Mouse (Mus musculus): ENCODE results near the gene Xrcc4. TPM values are rescaled to one million over a fixed set of nuclear protein-coding genes. Genes with fewer than 3 reads are reported as not detected.

Gene Xrcc4
- polyA plus RNA-seq, 1 experiment from 2014 or later: 12.2 TPM

DNA sequence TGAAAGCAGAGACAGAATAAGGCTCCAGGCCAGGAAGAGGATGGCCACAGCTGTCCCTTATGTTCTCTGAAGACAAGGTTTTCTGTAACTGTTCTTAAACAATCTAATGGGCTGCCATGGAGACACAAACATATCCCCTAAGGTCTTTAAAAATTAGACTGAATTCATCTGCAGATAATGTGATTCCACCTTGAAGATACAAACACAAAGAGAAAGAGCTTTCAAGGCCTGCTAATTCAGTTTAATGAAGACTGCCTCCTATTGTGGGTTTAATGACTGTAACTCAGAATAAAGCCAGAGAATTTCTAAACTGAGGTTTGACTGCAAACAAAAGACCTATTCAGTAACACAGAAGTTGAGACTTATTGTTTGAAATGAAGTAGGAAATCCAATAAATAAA is 91.9 kb downstream of the Xrcc4 start:
- H3K27me3 ChIP-seq (ENCODE audit: control insufficient read depth, insufficient read depth, low read length): no peaks in the 10 kb centered on the region
- H3K27ac ChIP-seq (ENCODE audit: low read length): no peak overlapping the region
- H3K9me3 ChIP-seq (replicated peaks; ENCODE audit: control insufficient read depth, low read length): no peaks in the 10 kb centered on the region
- H3K4me3 ChIP-seq (replicated peaks; ENCODE audit: low read length): no peak overlapping the region
- no peak overlapping the region for H3K4me2 ChIP-seq (ENCODE audit: low read depth, low read length)
- no peaks in the 10 kb centered on the region for H3K4me1 ChIP-seq (ENCODE audit: control insufficient read depth, insufficient read depth, low read length)
- no peak overlapping the region for H3K9ac ChIP-seq (ENCODE audit: low read length)
- H3K36me3 ChIP-seq (ENCODE audit: control insufficient read depth, insufficient read depth, low read length): no peaks in the 10 kb centered on the region
- no peak for ATAC-seq (ENCODE audit: insufficient read depth, low FRiP score)

DNA sequence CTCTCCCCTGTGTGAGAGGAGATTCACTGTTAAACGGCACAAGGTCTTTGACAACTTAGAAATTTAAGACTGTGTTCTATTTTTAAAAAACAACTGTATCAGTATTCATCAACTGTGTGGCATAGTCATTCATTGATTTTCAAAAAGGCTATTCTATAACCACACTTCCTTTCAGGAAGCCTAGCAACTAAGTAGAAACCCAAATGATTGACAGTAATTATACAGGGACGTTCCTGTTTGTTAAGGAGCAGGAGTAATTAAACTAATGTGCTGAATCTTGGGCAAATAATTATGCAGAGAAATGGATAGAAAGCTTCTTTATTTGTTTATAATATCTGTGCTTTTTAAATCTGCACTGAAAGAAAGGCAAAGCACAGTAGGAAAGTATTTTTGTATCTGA is 103.3 kb downstream of the Xrcc4 start:
- Histone ChIP-seq H3K9me3 (replicated peaks; ENCODE audit: control insufficient read depth, low read length) (no peaks in the 10 kb centered on the region), H3K4me3 (replicated peaks; ENCODE audit: low read length) (no peak overlapping the region), H3K36me3 (ENCODE audit: control insufficient read depth, insufficient read depth, low read length) (no peaks in the 10 kb centered on the region), H3K4me2 (ENCODE audit: low read depth, low read length) (no peak overlapping the region), H3K27ac (ENCODE audit: low read length) (no peak overlapping the region), H3K4me1 (ENCODE audit: control insufficient read depth, insufficient read depth, low read length) (no peaks in the 10 kb centered on the region), H3K27me3 (ENCODE audit: control insufficient read depth, insufficient read depth, low read length) (no peaks in the 10 kb centered on the region), H3K9ac (ENCODE audit: low read length) (no peak overlapping the region)
- ATAC-seq (ENCODE audit: insufficient read depth, low FRiP score): no peak
- 41% methylated on average over 2 of the region's 2 CpGs for WGBS

DNA sequence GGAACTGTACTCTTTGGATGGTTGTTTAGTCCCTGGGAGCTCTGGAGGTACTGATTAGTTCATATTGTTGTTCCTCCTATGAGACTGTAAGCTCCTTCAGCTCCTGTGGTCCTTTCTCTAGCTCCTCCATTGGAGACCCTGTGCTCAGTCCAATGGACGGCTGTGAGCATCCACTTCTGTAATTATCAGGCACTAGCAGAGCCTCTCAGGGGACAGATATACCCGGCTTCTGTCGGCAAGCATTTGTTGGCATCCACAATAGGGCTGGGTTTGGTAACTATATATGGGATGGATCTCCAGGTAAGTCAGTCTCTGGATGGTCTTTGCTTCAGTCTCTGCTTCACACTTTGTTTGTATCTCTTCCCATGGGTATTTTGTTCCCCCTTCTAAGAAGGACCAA is 118.5 kb downstream of the Xrcc4 start:
- H3K9me3 ChIP-seq (replicated peaks; ENCODE audit: control insufficient read depth, low read length): no peaks in the 10 kb centered on the region
- no peak overlapping the region for H3K4me2 ChIP-seq (ENCODE audit: low read depth, low read length)
- H3K4me1 ChIP-seq (ENCODE audit: control insufficient read depth, insufficient read depth, low read length): no peaks in the 10 kb centered on the region
- ATAC-seq (ENCODE audit: insufficient read depth, low FRiP score): no peak
- no peaks in the 10 kb centered on the region for H3K36me3 ChIP-seq (ENCODE audit: control insufficient read depth, insufficient read depth, low read length)
- no peak overlapping the region for H3K4me3 ChIP-seq (replicated peaks; ENCODE audit: low read length)
- 89% methylated on average over 3 of the region's 3 CpGs for WGBS
- no peaks in the 10 kb centered on the region for H3K27me3 ChIP-seq (ENCODE audit: control insufficient read depth, insufficient read depth, low read length)
- no peak overlapping the region for H3K9ac ChIP-seq (ENCODE audit: low read length)
- no peak overlapping the region for H3K27ac ChIP-seq (ENCODE audit: low read length)

- no peak for ATAC-seq (ENCODE audit: insufficient read depth, low FRiP score)
Observed at GRCm38 (mm10) chr13:89968671-89969070, 120.7 kb downstream of the Xrcc4 start.

GRCm38 (mm10) chr13:89944354-89944753 is 145.1 kb downstream of the Xrcc4 start:
- Histone ChIP-seq H3K4me1 (ENCODE audit: control insufficient read depth, insufficient read depth, low read length) (no peaks in the 10 kb centered on the region), H3K9me3 (replicated peaks; ENCODE audit: control insufficient read depth, low read length) (no peaks in the 10 kb centered on the region), H3K4me2 (ENCODE audit: low read depth, low read length) (no peak overlapping the region), H3K27me3 (ENCODE audit: control insufficient read depth, insufficient read depth, low read length) (no peaks in the 10 kb centered on the region), H3K36me3 (ENCODE audit: control insufficient read depth, insufficient read depth, low read length) (no peaks in the 10 kb centered on the region), H3K27ac (ENCODE audit: low read length) (no peak overlapping the region), H3K9ac (ENCODE audit: low read length) (no peak overlapping the region), H3K4me3 (replicated peaks; ENCODE audit: low read length) (no peak overlapping the region)
- no peak for ATAC-seq (ENCODE audit: insufficient read depth, low FRiP score)
- WGBS: 53% methylated on average over 2 of the region's 2 CpGs

More at GRCm38 (mm10) chr13:89968671-89969070, 120.7 kb downstream of the Xrcc4 start:
- Histone ChIP-seq H3K4me2 (ENCODE audit: low read depth, low read length) (no peak overlapping the region), H3K4me3 (replicated peaks; ENCODE audit: low read length) (no peak overlapping the region), H3K9ac (ENCODE audit: low read length) (no peak overlapping the region), H3K4me1 (ENCODE audit: control insufficient read depth, insufficient read depth, low read length) (no peaks in the 10 kb centered on the region), H3K9me3 (replicated peaks; ENCODE audit: control insufficient read depth, low read length) (no peaks in the 10 kb centered on the region), H3K36me3 (ENCODE audit: control insufficient read depth, insufficient read depth, low read length) (no peaks in the 10 kb centered on the region), H3K27ac (ENCODE audit: low read length) (no peak overlapping the region), H3K27me3 (ENCODE audit: control insufficient read depth, insufficient read depth, low read length) (no peaks in the 10 kb centered on the region)

DNA sequence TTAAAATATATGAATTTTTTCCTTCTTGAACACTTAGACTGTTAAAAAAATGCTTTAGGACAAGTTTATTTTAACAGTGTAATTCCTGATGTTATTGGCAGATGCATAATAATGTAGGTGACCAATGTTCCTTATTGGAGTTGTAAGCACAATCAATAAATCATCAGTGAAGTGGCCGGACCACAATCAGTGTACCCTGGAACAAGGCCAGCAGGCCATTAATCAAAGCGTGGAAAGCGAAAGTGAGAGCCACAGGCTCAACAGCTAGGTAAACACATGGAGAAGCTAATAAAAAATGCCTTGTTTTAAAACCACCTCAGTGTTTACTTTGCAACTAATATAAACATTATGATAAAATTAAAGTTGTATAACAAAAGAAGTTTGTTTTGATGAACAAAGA is 159.9 kb downstream of the Xrcc4 start:
- Histone ChIP-seq H3K27me3 (ENCODE audit: control insufficient read depth, insufficient read depth, low read length) (no peaks in the 10 kb centered on the region), H3K27ac (ENCODE audit: low read length) (no peak overlapping the region), H3K4me1 (ENCODE audit: control insufficient read depth, insufficient read depth, low read length) (peaks cover 2% of the 10 kb centered on the region; the same call in 1 of the 2 replicates), H3K9ac (ENCODE audit: low read length) (no peak overlapping the region), H3K9me3 (replicated peaks; ENCODE audit: control insufficient read depth, low read length) (no peaks in the 10 kb centered on the region), H3K36me3 (ENCODE audit: control insufficient read depth, insufficient read depth, low read length) (no peaks in the 10 kb centered on the region), H3K4me3 (replicated peaks; ENCODE audit: low read length) (no peak overlapping the region), H3K4me2 (ENCODE audit: low read depth, low read length) (peak overlapping the region; percentile 24; the same call in 1 of the 2 replicates)
- ATAC-seq (ENCODE audit: insufficient read depth, low FRiP score): no peak
- WGBS: 9% methylated on average over 3 of the region's 3 CpGs

- no peak overlapping the region for H3K9ac ChIP-seq (ENCODE audit: low read length)
- H3K4me2 ChIP-seq (ENCODE audit: low read depth, low read length): no peak overlapping the region
- ATAC-seq (ENCODE audit: insufficient read depth, low FRiP score): no peak
- 86% methylated on average over 3 of the region's 3 CpGs for WGBS
- no peaks in the 10 kb centered on the region for H3K27me3 ChIP-seq (ENCODE audit: control insufficient read depth, insufficient read depth, low read length)
- H3K4me3 ChIP-seq (replicated peaks; ENCODE audit: low read length): no peak overlapping the region
- no peaks in the 10 kb centered on the region for H3K9me3 ChIP-seq (replicated peaks; ENCODE audit: control insufficient read depth, low read length)
- no peaks in the 10 kb centered on the region for H3K4me1 ChIP-seq (ENCODE audit: control insufficient read depth, insufficient read depth, low read length)
- H3K36me3 ChIP-seq (ENCODE audit: control insufficient read depth, insufficient read depth, low read length): no peaks in the 10 kb centered on the region
- no peak overlapping the region for H3K27ac ChIP-seq (ENCODE audit: low read length)
Observed at GRCm38 (mm10) chr13:89918814-89919481, 170.5 kb downstream of the Xrcc4 start.

DNA sequence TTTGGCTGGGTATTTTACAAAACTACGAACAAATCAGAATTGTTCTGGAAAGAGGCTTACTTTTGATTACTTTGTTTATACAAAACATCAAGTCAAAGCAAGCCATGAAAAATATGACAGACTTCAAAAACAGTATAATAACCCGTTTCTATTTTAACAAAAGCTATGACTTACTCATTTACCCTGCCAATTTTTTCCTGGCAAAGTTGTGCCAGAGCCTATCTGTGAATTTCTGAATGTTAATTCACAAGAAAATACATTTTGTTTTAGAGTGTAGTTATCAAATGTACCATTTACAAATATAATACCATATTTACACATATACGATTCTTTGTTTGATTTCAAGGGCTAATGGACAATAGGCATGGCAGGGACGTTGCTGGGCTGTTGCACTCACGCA is 175.1 kb downstream of the Xrcc4 start:
- H3K36me3 ChIP-seq (ENCODE audit: control insufficient read depth, insufficient read depth, low read length): no peaks in the 10 kb centered on the region

DNA sequence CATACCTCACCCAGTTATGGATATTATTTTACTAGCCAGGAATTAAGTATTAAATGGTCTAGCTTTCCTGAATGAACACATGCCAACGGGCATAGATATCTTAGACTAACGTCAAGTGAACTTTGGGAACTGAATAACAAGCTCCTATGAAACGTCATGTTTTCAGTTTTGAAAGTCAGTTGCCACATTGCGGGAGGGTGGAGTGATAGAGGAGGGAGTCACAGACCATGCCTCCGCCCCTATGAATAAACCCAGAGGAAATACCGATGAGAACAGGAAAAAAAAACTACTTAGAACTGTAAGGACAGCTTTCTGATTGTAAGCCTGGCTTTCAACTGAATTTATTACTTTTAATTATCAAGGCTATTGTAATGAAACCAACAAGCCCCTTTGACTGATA is 175.5 kb downstream of the Xrcc4 start:
- Histone ChIP-seq H3K4me2 (ENCODE audit: low read depth, low read length) (no peak overlapping the region), H3K27ac (ENCODE audit: low read length) (no peak overlapping the region), H3K36me3 (ENCODE audit: control insufficient read depth, insufficient read depth, low read length) (no peaks in the 10 kb centered on the region), H3K4me1 (ENCODE audit: control insufficient read depth, insufficient read depth, low read length) (no peaks in the 10 kb centered on the region), H3K4me3 (replicated peaks; ENCODE audit: low read length) (no peak overlapping the region), H3K9me3 (replicated peaks; ENCODE audit: control insufficient read depth, low read length) (no peaks in the 10 kb centered on the region), H3K9ac (ENCODE audit: low read length) (no peak overlapping the region), H3K27me3 (ENCODE audit: control insufficient read depth, insufficient read depth, low read length) (no peaks in the 10 kb centered on the region)
- ATAC-seq (ENCODE audit: insufficient read depth, low FRiP score): no peak
- WGBS: 81% methylated on average over 6 of the region's 6 CpGs

More for the DNA sequence above, 175.1 kb downstream of the Xrcc4 start:
- Histone ChIP-seq H3K27ac (ENCODE audit: low read length) (no peak overlapping the region), H3K4me2 (ENCODE audit: low read depth, low read length) (no peak overlapping the region), H3K4me3 (replicated peaks; ENCODE audit: low read length) (no peak overlapping the region), H3K9ac (ENCODE audit: low read length) (no peak overlapping the region), H3K27me3 (ENCODE audit: control insufficient read depth, insufficient read depth, low read length) (no peaks in the 10 kb centered on the region), H3K4me1 (ENCODE audit: control insufficient read depth, insufficient read depth, low read length) (no peaks in the 10 kb centered on the region), H3K9me3 (replicated peaks; ENCODE audit: control insufficient read depth, low read length) (no peaks in the 10 kb centered on the region)
- ATAC-seq (ENCODE audit: insufficient read depth, low FRiP score): no peak
- whole genome bisulfite sequencing: 77% methylated on average over 5 of the region's 5 CpGs
